Mouse (Mus musculus): ENCODE measurements around the gene Grasp. TPM values are rescaled to one million over a fixed set of nuclear protein-coding genes. Genes with fewer than 3 reads are reported as not detected.

The Grasp gene
- polyA plus RNA-seq, 1 experiment: 11.0 TPM

- H3K79me2 ChIP-seq (ENCODE audit: control insufficient read depth, insufficient read depth): no peaks in the 10 kb centered on the region
- no peak overlapping the region for H3K4me3 ChIP-seq
- no peak overlapping the region for H3K4me2 ChIP-seq (ENCODE audit: low read depth)
- TF ChIP-seq MAX (IDR thresholded peaks at IDR 0.05; ENCODE audit: low read depth) (no peak), TCF12 (IDR thresholded peaks at IDR 0.05; ENCODE audit: insufficient read depth, poor library complexity, severe bottlenecking) (no peak), SRF (IDR thresholded peaks at IDR 0.05; ENCODE audit: control insufficient read depth, insufficient read length, low read depth) (no peak), CEBPB (IDR thresholded peaks at IDR 0.05; ENCODE audit: insufficient read depth, poor library complexity, severe bottlenecking) (no peak), MYOD1 (IDR thresholded peaks at IDR 0.05; ENCODE audit: control insufficient read depth in 1 of 3, insufficient read length in 2 of 3, low read depth in 2 of 3) (no peak), TCF3 (IDR thresholded peaks at IDR 0.05; ENCODE audit: insufficient read length, low read depth) (no peak), E2F4 (IDR thresholded peaks at IDR 0.05; ENCODE audit: insufficient read depth) (no peak), USF1 (IDR thresholded peaks at IDR 0.05; ENCODE audit: low read depth) (no peak), POLR2AphosphoS2 (IDR thresholded peaks at IDR 0.05; ENCODE audit: insufficient read length, low read depth) (no peak), MYOG (IDR thresholded peaks at IDR 0.05; ENCODE audit: control insufficient read depth in 1 of 3, insufficient read depth in 1 of 3, insufficient read length in 2 of 3, low read depth in 2 of 3) (no peak), POLR2A (IDR thresholded peaks at IDR 0.05; ENCODE audit: insufficient read length, low read depth) (no peak)
- no peak overlapping the region for H3ac ChIP-seq (ENCODE audit: control insufficient read depth, insufficient read length)
- H3K27me3 ChIP-seq (ENCODE audit: control insufficient read depth, insufficient read depth, insufficient read length): no peaks in the 10 kb centered on the region
- H3K36me3 ChIP-seq (ENCODE audit: control insufficient read depth, insufficient read depth): no peaks in the 10 kb centered on the region
Measured at GRCm38 (mm10) chr15:101192651-101193050, 31.3 kb upstream of the Grasp start.

DNA sequence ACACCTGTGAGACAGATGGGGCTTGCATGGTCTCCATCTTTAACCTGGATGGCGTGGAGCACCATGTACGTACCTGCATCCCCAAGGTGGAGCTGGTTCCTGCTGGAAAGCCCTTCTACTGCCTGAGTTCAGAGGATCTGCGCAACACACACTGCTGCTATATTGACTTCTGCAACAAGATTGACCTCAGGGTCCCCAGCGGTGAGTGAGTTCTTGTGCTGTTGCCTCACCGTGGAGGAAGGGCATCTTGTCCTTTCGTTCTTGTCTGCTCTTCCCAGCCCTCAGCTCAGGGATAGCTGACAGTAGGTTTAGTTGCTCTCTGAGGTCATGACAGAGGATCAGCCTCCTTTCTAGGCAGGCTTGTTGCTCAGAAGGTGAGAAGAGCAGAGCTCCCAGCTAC is 30.0 kb upstream of the Grasp start:
- no peak overlapping the region for H3K4me2 ChIP-seq (ENCODE audit: low read depth)
- no peak overlapping the region for H3K4me3 ChIP-seq
- peaks cover 3% of the 10 kb centered on the region for H3K36me3 ChIP-seq (ENCODE audit: control insufficient read depth, insufficient read depth)
- no peaks in the 10 kb centered on the region for H3K27me3 ChIP-seq (ENCODE audit: control insufficient read depth, insufficient read depth, insufficient read length)
- TF ChIP-seq MYOG (IDR thresholded peaks at IDR 0.05; ENCODE audit: control insufficient read depth in 1 of 3, insufficient read depth in 1 of 3, insufficient read length in 2 of 3, low read depth in 2 of 3): no peak
- no peak for TF ChIP-seq POLR2A (IDR thresholded peaks at IDR 0.05; ENCODE audit: insufficient read length, low read depth)
- no peak for TF ChIP-seq E2F4 (IDR thresholded peaks at IDR 0.05; ENCODE audit: insufficient read depth)
- TF ChIP-seq USF1 (IDR thresholded peaks at IDR 0.05; ENCODE audit: low read depth): no peak
- no peak for TF ChIP-seq SRF (IDR thresholded peaks at IDR 0.05; ENCODE audit: control insufficient read depth, insufficient read length, low read depth)
- TF ChIP-seq MYOD1 (IDR thresholded peaks at IDR 0.05; ENCODE audit: control insufficient read depth in 1 of 3, insufficient read length in 2 of 3, low read depth in 2 of 3): no peak
- TF ChIP-seq CEBPB (IDR thresholded peaks at IDR 0.05; ENCODE audit: insufficient read depth, poor library complexity, severe bottlenecking): no peak
- TF ChIP-seq REST (IDR thresholded peaks at IDR 0.05; ENCODE audit: insufficient read depth, insufficient read length): no peak
- TF ChIP-seq MAX (IDR thresholded peaks at IDR 0.05; ENCODE audit: low read depth): no peak
- TF ChIP-seq TCF12 (IDR thresholded peaks at IDR 0.05; ENCODE audit: insufficient read depth, poor library complexity, severe bottlenecking): no peak
- TF ChIP-seq POLR2AphosphoS2 (IDR thresholded peaks at IDR 0.05; ENCODE audit: insufficient read length, low read depth): no peak
- no peak for TF ChIP-seq TCF3 (IDR thresholded peaks at IDR 0.05; ENCODE audit: insufficient read length, low read depth)
- no peaks in the 10 kb centered on the region for H3K79me2 ChIP-seq (ENCODE audit: control insufficient read depth, insufficient read depth)
- no peak overlapping the region for H3ac ChIP-seq (ENCODE audit: control insufficient read depth, insufficient read length)

- Histone ChIP-seq H3K4me2 (ENCODE audit: low read depth) (no peak overlapping the region), H3K36me3 (ENCODE audit: control insufficient read depth, insufficient read depth) (peaks cover 6% of the 10 kb centered on the region), H3K4me3 (no peak overlapping the region), H3ac (ENCODE audit: control insufficient read depth, insufficient read length) (no peak overlapping the region), H3K79me2 (ENCODE audit: control insufficient read depth, insufficient read depth) (no peaks in the 10 kb centered on the region), H3K27me3 (ENCODE audit: control insufficient read depth, insufficient read depth, insufficient read length) (no peaks in the 10 kb centered on the region)
- TF ChIP-seq POLR2A (IDR thresholded peaks at IDR 0.05; ENCODE audit: insufficient read length, low read depth) (no peak), MAX (IDR thresholded peaks at IDR 0.05; ENCODE audit: low read depth) (no peak), TCF3 (IDR thresholded peaks at IDR 0.05; ENCODE audit: insufficient read length, low read depth) (no peak), REST (IDR thresholded peaks at IDR 0.05; ENCODE audit: insufficient read depth, insufficient read length) (no peak)
Measured at GRCm38 (mm10) chr15:101194951-101195823, 28.8 kb upstream of the Grasp start.

GRCm38 (mm10) chr15:101196079-101196795 is 27.8 kb upstream of the Grasp start:
- no peaks in the 10 kb centered on the region for H3K27me3 ChIP-seq (ENCODE audit: control insufficient read depth, insufficient read depth, insufficient read length)
- H3K4me2 ChIP-seq (ENCODE audit: low read depth): no peak overlapping the region
- no peaks in the 10 kb centered on the region for H3K79me2 ChIP-seq (ENCODE audit: control insufficient read depth, insufficient read depth)
- H3K4me3 ChIP-seq: no peak overlapping the region
- peaks cover 6% of the 10 kb centered on the region for H3K36me3 ChIP-seq (ENCODE audit: control insufficient read depth, insufficient read depth)
- TF ChIP-seq MYOG (IDR thresholded peaks at IDR 0.05; ENCODE audit: control insufficient read depth in 1 of 3, insufficient read depth in 1 of 3, insufficient read length in 2 of 3, low read depth in 2 of 3) (peak in 1 of 3 experiments; percentile 24), MYOD1 (IDR thresholded peaks at IDR 0.05; ENCODE audit: control insufficient read depth in 1 of 3, insufficient read length in 2 of 3, low read depth in 2 of 3) (no peak), POLR2A (IDR thresholded peaks at IDR 0.05; ENCODE audit: insufficient read length, low read depth) (peak; percentile 30)
- no peak overlapping the region for H3ac ChIP-seq (ENCODE audit: control insufficient read depth, insufficient read length)

DNA sequence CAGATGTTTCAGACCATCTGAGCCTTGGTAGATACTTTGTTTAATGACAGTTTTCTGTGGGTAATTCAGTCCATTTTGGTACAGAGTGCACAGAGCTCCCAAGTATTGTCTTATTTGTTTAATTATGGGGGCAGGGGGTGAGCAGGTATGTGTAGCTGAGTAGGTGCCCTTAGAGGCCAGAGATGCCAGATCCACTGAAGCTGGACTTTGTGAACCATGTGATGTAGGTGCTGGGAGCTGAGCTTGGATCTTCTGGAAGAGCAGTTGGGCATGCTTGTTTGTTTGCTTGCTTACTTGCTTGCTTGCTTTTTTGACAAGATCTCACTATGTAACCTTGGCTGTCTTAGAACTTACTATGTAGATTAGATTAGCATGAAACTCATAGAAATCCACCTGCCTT is 27.0 kb upstream of the Grasp start:
- Histone ChIP-seq H3K4me2 (ENCODE audit: low read depth) (no peak overlapping the region), H3K4me3 (no peak overlapping the region), H3K79me2 (ENCODE audit: control insufficient read depth, insufficient read depth) (no peaks in the 10 kb centered on the region), H3K36me3 (ENCODE audit: control insufficient read depth, insufficient read depth) (peaks cover 6% of the 10 kb centered on the region), H3ac (ENCODE audit: control insufficient read depth, insufficient read length) (no peak overlapping the region), H3K27me3 (ENCODE audit: control insufficient read depth, insufficient read depth, insufficient read length) (no peaks in the 10 kb centered on the region)
- TF ChIP-seq MYOG (IDR thresholded peaks at IDR 0.05; ENCODE audit: control insufficient read depth in 1 of 3, insufficient read depth in 1 of 3, insufficient read length in 2 of 3, low read depth in 2 of 3) (no peak), POLR2A (IDR thresholded peaks at IDR 0.05; ENCODE audit: insufficient read length, low read depth) (no peak), E2F4 (IDR thresholded peaks at IDR 0.05; ENCODE audit: insufficient read depth) (no peak), REST (IDR thresholded peaks at IDR 0.05; ENCODE audit: insufficient read depth, insufficient read length) (no peak), SRF (IDR thresholded peaks at IDR 0.05; ENCODE audit: control insufficient read depth, insufficient read length, low read depth) (no peak), TCF3 (IDR thresholded peaks at IDR 0.05; ENCODE audit: insufficient read length, low read depth) (no peak), POLR2AphosphoS2 (IDR thresholded peaks at IDR 0.05; ENCODE audit: insufficient read length, low read depth) (no peak), MAX (IDR thresholded peaks at IDR 0.05; ENCODE audit: low read depth) (no peak)
